Mouse (Mus musculus) E14TG2a.4 (cell line): ENCODE results near the gene Xrcc4.

Source experiments
- CTCF ChIP-seq: conservative IDR thresholded peaks from 2 replicates; pipeline ENCODE4 v1.5.1; 2014; ENCODE audit warnings: low read length
- POU5F1 ChIP-seq: IDR thresholded peaks from 2 replicates; pipeline ENCODE4 v1.6.1; 2014; ENCODE audit warnings: low read length, borderline replicate concordance

DNA sequence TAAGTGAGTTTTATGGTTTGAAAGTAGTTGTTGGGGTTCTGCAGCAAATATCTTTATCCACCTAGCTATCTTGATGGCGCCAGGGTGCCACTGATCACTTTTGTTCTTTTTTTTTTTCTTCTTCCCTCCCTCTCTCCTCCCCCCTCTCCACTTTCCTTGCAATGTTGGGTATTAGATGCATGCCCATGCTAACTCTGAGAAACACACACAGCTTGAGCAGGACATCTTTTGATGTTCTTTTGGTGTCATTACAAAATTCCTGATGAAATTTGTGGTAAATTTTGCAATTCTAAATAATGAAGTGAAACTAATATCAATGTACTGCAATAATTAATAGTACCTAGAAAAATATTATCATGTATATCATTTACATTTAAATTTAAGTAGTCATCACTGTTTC is 205.9 kb downstream of the Xrcc4 start:
- TF ChIP-seq CTCF (no peak), POU5F1 (no peak)
